Mouse (Mus musculus): ENCODE measurements around the gene Begain. TPM values are rescaled to one million over a fixed set of nuclear protein-coding genes. Genes with fewer than 3 reads are reported as not detected.

Gene Begain
- polyA plus RNA-seq (2012; rRNA removed; ENCODE audit: low replicate concordance), result 7.1 and 18.2 TPM in 2 replicates

GRCm38 (mm10) chr12:109068167-109068653 is at the start of gene Begain:
Gene Begain (minus strand): TSS chr12:109068217.

Other genes starting within 250 kb of the Begain start
- 16.7 and 22.4 TPM in 2 replicates for gene Slc25a29, start 232.3 kb downstream of the Begain start, polyA plus RNA-seq (2012; rRNA removed; ENCODE audit: low replicate concordance)
- gene Slc25a47, start 232.2 kb downstream of the Begain start, polyA plus RNA-seq (2012; rRNA removed; ENCODE audit: low replicate concordance), result 14.4 and 17.1 TPM in 2 replicates
- 10.2 and 10.7 TPM in 2 replicates for gene Wdr25, start 174.6 kb downstream of the Begain start, polyA plus RNA-seq (2012; rRNA removed; ENCODE audit: low replicate concordance)
- gene Wars, start 174.0 kb downstream of the Begain start, polyA plus RNA-seq (2012; rRNA removed; ENCODE audit: low replicate concordance), result 77.6 and 82.8 TPM in 2 replicates